Mouse (Mus musculus): ENCODE data around the gene Tapt1.

- TF ChIP-seq POLR2A (IDR thresholded peaks at IDR 0.05; ENCODE audit: insufficient read depth, low read length) (no peak), CTCF (IDR thresholded peaks at IDR 0.05; ENCODE audit: low read depth, low read length) (no peak), EP300 (IDR thresholded peaks at IDR 0.05; ENCODE audit: insufficient read depth, low read depth, low read length) (no peak)
These were observed 98.9 kb downstream of the Tapt1 start for GRCm38 (mm10) chr5:44127487-44127886.
